Mouse (Mus musculus): ENCODE results near the gene Fstl4. TPM values are rescaled to one million over a fixed set of nuclear protein-coding genes. Genes with fewer than 3 reads are reported as not detected.

Gene Fstl4
- total RNA-seq, 2 experiments from 2014 or later = not detected

DNA sequence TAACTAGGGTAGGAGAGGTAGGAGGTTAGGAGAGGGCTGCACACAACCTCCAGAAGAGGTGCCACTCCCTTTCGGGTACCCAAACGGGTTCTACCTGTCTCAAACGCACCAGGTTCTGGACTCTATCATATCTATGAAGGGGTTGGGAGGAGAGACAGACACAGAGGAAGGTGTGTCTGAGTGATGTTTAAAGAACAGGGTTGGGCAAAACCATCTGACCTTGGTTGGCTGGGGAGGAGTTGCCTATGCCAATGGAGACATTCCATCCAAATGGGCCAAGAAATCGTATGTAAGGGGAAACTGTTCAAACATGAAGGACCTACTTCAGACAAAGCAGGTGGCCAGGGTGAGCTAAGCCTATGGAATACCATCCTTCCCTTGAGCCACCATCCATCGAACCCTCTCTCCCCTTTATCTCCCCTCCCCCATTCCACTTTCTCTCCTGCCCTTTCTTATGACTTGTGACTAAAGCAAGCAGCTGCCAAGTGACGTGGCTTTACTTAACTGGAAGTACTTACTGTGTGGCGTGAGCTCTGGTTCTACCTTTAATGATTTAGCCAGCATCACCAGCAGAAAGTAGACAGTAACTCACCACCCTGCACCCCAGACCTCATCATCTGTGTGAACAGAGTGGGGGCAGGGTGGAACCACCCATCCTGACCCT, 252.1 kb downstream of the Fstl4 start:
- no peak for DNase-seq (ENCODE audit: low spot score)

DNA sequence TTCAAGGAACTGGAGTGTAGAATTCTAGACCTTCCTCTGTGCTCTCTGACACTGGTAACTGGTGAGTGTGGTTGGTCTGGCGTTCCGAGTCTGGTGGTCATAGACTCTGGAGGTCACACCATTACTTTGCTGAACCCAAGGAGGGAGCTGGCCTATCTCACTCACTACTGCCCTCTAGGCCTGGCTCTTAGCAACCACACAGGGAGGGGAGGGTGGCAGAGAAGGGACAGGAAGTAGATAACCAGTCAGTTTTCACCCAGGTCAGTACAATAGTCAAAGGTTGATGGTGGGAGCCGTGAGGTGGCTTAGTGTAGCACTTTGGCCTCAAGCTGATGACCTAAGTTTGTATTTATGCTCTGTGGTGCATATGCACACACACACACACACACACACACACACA, 255.1 kb downstream of the Fstl4 start:
- DNase-seq (ENCODE audit: low spot score) = no peak

DNA sequence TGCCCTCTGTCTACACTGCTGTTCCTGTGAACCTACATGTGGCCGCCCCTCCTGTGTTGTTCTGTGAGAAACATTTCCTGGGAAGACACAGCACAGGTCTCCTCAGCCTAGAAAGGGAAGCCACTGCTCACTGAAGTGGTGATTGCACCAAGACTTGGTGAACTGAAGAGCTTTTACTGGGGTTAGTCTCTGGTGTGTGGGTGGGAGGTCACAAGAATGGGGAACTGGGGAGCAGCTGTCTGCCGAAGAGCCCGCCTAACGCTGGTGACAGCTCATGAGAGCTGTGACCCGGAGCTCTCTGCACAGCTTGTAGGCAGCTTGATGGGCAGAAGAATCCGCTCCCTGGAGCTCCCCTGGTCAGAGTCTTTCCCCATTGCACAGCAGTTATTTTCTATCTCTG, 260.0 kb downstream of the Fstl4 start:
- DNase-seq (ENCODE audit: low spot score) = no peak

DNA sequence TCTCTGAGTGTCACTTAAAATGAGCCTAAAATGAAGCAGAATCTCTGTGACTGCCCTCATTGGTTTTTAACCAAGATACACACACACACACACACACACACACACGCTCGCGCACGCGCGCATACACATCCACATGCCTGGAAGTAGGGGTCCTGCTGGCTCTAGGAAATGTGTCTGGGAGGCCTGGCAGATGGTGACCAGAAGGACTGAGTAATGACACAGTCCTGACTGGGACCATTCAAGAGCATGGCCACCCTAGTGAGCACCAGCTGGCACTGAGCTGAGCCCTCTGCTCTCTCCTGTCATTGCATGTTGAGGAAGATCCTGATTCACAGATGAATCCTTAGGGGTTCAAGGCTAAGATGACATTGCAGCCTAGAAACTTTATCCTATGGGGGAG, 261.3 kb downstream of the Fstl4 start:
- no peak for DNase-seq (ENCODE audit: low spot score)

DNA sequence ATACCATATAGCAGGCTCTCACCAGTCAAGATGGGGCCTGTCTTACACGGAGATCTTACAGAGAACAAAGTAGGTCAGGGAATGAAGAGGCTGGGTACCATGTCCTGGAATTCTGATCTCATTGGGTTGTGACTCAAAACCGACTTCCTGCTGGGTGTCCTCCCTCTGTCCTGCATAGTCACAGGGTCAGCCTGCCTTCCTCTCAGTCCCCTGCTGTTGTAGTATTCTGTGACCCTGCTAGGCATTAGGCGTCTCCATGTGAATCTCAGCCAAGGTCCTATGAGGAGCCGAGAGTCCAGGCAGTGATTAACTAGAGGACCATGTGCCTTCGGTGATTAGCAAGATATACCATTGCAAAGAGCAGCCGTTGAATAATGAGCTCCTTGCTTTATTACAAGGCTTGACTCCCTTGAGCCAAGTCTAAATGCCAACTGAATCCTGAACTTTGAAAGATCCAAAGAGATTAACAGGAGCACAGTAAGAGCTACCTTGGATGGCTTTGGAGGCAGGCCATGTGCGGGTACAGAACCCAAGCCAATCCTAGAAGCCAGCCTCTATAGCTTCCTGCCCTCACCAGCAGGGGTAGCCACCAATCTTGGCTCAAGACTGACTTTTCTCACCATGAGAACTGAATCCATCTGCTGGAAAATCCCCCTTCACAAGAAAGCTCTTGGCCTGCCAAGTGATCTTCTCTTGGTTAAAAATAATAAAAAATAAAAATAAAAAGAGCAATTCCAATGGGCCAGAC, 264.2 kb downstream of the Fstl4 start:
- DNase-seq (ENCODE audit: low spot score) = no peak

DNA sequence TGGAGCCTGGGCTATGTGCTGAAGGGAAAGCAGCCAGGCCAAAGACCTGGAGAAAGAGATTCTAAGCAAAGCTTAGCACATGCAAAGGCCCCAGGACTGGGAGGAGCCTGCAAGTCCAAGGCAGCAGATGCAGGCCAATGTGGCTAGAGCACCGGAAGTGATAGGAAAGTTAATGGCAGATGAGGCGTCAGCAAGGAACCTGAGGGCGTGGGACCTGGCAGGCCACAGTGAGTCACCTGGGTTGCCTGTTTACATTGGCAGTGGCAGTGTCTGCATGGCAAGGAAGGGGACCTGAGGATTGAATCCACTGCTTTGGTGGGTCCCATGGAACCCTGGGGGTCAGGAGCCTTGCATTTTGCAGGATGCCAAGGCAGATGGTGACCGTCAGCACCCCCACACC, 267.3 kb downstream of the Fstl4 start:
- no peak for DNase-seq (ENCODE audit: low spot score)

DNA sequence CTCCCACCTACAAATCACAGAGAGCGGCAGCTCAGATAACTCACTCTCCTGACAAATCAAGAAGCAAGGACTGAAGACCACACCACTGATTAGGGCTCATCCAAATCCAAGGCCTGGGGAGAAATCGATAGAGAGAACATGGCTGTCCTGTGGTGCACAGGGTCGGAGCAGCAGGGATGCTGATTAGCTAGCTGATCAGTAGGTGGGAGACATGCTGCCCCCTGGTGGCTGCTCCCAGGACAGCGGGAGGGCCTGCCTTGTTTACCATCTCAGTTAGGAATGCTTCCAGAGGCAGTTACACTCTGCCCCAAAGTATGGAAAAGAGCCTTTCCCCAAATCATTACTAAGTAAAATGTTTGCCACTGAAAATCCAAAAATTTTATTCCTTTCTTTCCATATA, 267.9 kb downstream of the Fstl4 start:
- DNase-seq (ENCODE audit: low spot score) = peak; percentile 65

GRCm38 (mm10) chr11:53035414-53035813, 271.0 kb downstream of the Fstl4 start:
- DNase-seq (ENCODE audit: low spot score) = no peak

DNA sequence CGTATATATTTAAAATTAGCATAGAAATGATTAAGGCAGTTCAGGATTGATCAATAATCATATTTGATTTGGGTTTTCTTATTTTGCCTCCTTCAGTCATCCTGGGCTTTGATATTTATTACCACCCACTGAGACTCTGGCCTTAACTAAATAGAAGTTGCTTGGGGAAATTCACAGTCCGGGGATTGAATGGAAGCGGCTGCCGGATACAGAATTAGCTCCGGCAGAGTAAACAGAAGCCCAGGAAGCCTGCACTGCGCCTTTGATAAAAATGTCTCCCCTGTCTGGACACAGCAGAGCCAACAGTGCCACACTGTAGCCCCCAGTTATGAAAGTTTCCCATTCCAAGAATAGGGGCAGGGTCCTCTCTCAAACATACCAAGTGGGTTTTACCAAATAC, 282.4 kb downstream of the Fstl4 start:
- no peak for DNase-seq (ENCODE audit: low spot score)

GRCm38 (mm10) chr11:53054151-53054550, 289.7 kb downstream of the Fstl4 start:
- DNase-seq (ENCODE audit: low spot score) = no peak

- no peak for DNase-seq (ENCODE audit: low spot score)
Measured at GRCm38 (mm10) chr11:53055896-53056295, 291.5 kb downstream of the Fstl4 start.

GRCm38 (mm10) chr11:53056781-53057180, 292.3 kb downstream of the Fstl4 start:
- no peak for DNase-seq (ENCODE audit: low spot score)

DNA sequence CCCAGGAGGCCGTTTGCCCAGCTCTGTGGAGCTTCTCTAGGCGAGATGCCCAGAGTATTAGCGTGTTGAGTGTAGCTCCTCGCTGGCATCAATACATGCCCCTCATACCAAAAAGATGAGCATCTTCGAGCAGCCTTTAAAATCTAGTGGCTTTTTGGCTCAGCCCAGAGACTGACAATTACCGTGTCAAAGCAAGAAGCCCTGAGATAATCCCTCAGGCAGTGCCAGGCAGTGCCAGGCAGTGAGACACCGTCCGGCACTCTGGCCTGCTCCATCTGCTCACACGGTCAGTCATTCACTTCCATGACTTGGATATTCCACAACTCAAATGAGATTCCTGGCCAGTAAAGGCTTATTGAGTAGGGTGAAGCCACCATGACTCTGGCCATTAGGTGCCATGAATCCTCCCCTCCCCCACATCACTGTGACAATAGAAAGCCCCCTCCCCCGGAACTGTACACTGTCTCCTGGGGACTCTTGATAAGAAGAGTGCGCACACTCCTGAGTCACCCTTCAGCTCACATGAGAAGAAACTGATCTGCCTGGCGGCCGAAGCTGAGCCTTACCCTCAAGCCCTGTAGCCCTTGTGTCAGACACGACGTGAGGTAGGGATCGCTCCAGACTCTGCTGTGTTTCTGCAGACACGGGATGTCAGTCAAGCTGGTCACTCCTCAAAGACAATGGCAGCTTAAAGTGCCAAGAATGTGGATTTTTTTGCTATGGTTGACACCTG, 293.6 kb downstream of the Fstl4 start:
- DNase-seq (ENCODE audit: low spot score) = no peak

GRCm38 (mm10) chr11:53058557-53058956, 294.1 kb downstream of the Fstl4 start:
- DNase-seq (ENCODE audit: low spot score) = no peak

DNA sequence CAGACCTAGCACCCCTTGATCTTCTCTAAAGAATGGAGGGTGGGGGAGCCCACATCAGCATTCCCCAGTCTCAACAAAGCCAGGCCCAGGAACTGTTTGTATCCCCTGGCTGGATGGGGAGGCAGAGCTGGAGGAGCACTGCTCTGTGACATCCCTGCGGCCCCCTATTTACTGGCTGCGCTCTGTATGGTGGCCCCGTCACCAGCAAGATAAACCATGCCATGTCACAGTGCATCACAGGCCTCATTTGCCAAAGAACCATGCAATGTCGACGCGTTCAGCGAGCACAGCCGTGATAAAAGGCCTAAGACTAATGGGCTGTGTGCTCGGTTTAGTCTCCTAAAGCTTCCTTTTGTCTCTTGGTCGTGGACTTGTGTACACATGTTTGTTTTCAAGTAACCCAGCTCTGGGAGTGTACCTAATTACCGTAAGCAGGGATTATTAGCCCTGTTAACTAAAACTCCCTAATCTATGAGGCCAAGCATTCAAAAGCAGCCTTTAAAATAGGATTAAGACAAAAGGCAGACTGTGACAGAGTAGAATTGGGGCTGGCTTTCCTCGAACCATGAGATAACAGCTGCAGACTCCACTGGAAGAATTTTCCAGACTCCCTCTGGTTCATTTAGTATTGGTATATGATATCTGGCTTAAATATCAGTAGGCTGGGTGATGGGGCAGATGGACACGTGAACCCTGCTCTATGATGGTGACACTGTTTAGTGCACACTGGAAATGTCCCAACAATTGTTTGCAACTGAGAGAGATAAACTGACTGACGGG, 303.5 kb downstream of the Fstl4 start:
- DNase-seq (ENCODE audit: low spot score) = no peak

- DNase-seq (ENCODE audit: low spot score) = no peak
Measured at GRCm38 (mm10) chr11:53068479-53069065, 304.1 kb downstream of the Fstl4 start.

DNA sequence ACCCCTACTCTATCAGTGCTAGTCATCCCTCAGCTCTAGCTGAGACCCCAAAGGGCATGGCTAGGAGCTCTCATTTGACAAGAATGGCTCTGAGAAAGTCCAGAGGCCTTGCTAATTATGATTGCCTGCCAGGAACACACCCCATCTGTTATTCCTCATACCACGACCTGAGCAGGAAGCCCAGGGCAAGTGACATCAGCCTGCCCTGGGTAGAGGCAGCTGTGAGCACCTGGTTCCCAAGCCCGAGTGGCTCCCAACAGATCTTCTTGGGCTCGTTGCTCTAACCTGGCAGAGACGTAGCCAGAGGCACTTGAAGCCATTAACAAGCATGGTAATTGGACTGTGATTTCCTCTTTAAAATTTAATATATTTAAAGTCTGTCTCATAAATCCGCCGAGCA, 305.3 kb downstream of the Fstl4 start:
- DNase-seq (ENCODE audit: low spot score) = no peak

DNA sequence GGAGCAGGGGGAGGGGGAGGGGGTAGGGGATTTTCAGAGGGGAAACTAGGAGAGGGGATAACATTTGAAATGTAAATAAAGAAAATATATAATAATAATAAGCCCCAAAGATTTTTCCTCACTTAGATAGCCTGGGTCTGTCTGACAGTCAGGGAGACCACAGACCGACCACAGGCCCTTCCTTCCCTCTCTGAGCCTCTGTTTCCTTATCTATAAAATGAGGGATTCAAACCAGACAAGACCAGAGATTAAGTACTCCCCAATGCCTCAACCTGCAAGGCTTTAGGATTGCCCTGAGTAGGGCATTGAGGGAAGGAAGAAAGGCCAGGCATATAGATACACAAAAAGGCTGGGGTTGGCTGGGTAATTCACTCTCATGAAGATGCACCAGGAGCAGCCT, 307.2 kb downstream of the Fstl4 start:
- no peak for DNase-seq (ENCODE audit: low spot score)

GRCm38 (mm10) chr11:53077641-53078040, 313.2 kb downstream of the Fstl4 start:
- no peak for DNase-seq (ENCODE audit: low spot score)

- no peak for DNase-seq (ENCODE audit: low spot score)
Measured at GRCm38 (mm10) chr11:53078419-53079334, 314.2 kb downstream of the Fstl4 start.
